Mouse (Mus musculus) left cerebral cortex, adult 9 months (tissue): ENCODE measurements around the gene Morc3.

Experiments
- DNase-seq, 2 experiments: peaks; one replicate each; pipeline ENCODE4 v3.0.0; 2022; ENCODE audit warnings: low spot score in 2 of 2

Morc3 gene

DNA sequence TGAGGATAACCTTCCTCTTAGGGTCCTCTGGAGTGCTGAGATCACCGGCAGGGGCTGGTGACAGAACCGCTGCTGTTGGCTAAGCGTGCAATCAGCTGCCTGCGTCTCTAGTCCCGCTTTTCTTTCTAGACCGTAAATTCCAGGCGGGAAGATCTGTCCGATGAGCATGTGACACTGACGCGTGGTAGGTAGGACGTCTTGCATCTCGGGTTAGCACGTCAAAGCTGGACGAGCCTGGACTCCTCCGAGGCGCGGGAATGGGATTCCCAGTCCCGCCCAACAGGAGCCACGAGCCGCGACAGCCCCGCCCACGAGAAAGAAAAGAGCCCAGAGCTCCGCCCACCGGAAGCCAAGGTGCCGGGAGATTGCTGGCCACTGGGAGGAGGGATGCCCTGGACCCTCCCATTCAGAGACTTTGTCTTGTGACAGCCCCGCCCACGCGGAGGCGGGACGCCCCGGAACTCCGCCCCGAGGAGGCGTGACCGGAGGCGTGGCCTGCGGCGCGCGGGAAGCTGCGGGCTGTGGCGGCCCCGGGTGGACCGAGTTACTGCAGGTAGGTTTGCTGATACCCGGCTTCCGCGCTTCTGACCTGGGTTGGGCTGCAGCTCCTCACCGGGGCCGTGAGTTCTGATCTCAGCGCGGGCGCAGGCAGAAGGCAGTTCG lies 51.6 kb downstream of the Morc3 start, which contains the start of gene Chaf1b:
TSS of gene Chaf1b (plus strand) at position 479 of the 663 bp plus-strand sequence.
- DNase-seq: peak; percentile 90 to 96

DNA sequence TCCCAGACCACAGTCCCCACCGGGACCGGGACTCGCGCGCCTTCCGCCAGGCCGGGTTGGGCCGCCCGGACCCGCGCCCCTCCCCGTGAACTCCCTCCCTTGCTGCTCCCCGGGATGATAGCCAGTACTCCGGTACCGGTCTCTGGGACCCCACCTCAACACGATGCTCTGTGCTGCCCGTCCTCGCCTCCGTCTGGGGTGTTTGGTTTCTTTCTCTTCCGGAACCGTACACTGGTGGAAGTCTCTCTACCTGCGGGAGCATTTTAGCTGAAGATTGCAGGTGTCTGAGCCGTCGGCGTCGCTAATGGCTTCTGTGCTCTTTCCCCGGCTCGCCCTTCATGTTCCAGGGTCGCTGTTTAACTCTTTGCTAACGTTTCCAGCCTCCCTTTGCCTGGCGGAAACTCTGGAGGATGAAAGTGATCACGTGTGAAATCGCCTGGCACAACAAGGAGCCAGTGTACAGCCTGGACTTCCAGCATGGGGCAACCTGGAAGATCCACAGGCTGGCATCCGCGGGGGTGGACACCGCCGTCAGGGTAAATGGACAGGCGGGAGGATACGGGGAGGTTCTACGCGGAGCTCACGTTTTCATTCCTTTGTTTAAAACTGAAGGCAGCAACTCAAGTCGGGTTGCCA lies 52.3 kb downstream of the Morc3 start:
- no peak for DNase-seq

GRCm38 (mm10) chr16:93884722-93885113 lies 52.8 kb downstream of the Morc3 start:
- no peak for DNase-seq

GRCm38 (mm10) chr16:93888481-93888880 lies 56.6 kb downstream of the Morc3 start:
- DNase-seq: no peak

GRCm38 (mm10) chr16:93890948-93891604 lies 59.2 kb downstream of the Morc3 start:
- no peak for DNase-seq

GRCm38 (mm10) chr16:93893285-93893684 lies 61.4 kb downstream of the Morc3 start:
- DNase-seq: peak in 1 of 2 experiments; percentile 39

DNA sequence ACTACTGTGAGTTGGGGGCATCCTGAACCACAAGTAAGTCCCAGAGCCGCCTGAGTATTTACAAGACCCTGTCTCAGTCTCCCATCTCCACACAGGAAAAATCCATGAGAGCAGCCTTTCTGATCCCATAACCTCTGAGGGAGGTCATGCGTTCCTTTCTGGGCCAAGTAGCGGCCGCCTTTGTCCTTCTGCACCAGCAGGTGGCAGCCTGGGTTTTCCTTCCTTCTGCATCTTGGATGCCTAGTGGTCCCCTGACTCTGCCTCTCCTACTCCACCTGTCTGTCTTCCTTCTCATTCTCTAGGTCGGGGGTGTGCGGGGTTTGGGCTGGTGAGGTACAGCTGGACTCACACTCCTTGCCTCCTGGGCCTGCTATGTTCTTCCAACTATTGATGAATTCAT lies 71.1 kb downstream of the Morc3 start:
- DNase-seq: no peak

- peak in 1 of 2 experiments; percentile 66 for DNase-seq
Observed at GRCm38 (mm10) chr16:93906156-93907014, 74.5 kb downstream of the Morc3 start.

- no peak for DNase-seq
Observed at GRCm38 (mm10) chr16:93907761-93908160, 75.8 kb downstream of the Morc3 start.

GRCm38 (mm10) chr16:93908196-93908595 lies 76.3 kb downstream of the Morc3 start:
- no peak for DNase-seq

GRCm38 (mm10) chr16:93909936-93910335 lies 78.0 kb downstream of the Morc3 start:
- no peak for DNase-seq

DNA sequence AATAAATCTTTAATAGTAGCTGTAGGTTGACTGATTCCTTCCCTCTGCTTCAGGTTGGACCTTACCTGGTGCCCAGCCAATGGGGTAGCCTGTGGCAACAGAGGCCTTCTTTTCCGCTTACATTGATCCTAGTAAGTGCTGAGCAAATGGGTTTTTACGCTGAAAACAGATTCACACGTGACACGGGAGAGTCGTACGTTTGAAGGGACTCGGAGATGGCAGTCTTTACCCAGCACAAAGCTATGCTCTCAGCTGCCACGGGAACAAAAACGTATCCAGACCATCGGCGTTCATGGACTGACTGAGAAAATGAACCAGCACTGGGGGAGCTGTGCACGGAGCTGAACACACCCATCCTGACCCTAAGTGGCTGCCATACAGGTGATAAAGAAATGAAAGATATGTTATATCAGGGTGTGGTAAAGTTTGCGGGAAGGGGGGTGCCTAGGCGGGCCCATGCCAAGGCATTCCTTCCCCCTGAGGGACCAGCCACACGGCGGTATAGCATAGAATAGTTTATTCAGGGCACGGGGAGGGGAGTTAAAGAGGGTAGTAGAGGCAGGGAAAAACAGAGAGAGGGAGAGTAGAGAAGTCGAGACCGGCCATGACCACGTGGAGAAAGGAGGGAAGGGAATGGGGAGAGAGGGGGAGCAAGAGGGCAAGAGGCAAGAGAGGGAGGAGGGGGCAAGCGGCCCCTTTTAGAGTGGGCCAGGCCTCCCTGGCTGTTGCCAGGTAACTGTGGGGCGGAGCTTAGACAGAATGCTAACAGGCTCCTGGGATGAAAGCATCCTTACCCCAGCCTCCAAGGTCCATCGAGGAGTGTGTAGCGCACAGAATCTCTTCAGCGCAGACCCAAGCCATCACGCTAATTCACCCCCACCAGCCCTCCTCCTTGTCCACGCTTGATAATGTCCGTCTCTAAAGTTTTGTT lies 79.1 kb downstream of the Morc3 start:
- no peak for DNase-seq

- DNase-seq: no peak
Observed at GRCm38 (mm10) chr16:93912158-93912557, 80.2 kb downstream of the Morc3 start.

DNA sequence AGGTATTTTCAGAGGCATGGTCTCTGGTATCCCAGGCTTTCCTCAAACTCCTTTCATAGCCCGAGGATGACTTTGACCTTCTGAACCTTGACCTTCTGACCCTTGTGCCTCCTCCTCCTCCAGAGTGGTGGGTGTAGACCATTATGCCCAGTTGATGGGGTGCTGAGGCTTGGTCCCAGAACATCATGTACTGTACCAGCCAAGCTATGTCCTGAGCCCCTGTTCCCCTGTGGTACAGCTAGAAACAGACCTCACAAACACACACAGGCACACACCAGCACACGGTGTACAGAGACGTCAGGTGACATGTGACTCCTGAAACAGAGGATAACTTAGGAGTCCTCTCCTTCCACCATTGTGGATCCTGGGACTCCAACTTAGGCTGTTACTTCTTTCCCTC lies 80.9 kb downstream of the Morc3 start:
- DNase-seq: no peak

- DNase-seq: no peak
Observed at GRCm38 (mm10) chr16:93913881-93914576, 82.1 kb downstream of the Morc3 start.

DNA sequence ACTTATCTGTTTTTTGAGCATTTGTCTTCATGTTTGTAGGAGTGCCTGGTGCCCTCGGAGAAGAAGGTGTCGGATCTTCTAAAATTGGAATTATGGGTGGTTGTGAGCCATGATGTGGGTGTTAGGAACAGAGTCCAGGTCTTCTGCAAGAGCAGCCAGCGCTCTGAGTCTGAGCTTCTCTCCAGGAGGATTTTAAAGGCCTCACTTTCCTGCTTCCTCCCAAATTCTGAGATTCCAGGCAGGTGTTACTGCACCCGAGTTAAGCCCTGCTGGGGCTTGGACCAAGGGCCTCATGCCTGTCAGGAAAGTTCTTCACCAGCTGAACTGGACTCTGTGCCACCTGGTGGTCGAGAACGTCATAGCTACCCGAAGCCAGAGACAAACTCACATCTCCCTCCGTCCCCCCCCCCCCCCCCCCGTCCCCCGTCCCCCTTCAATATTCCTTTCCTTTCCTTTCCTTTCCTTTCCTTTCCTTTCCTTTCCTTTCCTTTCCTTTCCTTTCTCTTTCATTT lies 83.5 kb downstream of the Morc3 start:
- DNase-seq: peak in 1 of 2 experiments; percentile 32

DNA sequence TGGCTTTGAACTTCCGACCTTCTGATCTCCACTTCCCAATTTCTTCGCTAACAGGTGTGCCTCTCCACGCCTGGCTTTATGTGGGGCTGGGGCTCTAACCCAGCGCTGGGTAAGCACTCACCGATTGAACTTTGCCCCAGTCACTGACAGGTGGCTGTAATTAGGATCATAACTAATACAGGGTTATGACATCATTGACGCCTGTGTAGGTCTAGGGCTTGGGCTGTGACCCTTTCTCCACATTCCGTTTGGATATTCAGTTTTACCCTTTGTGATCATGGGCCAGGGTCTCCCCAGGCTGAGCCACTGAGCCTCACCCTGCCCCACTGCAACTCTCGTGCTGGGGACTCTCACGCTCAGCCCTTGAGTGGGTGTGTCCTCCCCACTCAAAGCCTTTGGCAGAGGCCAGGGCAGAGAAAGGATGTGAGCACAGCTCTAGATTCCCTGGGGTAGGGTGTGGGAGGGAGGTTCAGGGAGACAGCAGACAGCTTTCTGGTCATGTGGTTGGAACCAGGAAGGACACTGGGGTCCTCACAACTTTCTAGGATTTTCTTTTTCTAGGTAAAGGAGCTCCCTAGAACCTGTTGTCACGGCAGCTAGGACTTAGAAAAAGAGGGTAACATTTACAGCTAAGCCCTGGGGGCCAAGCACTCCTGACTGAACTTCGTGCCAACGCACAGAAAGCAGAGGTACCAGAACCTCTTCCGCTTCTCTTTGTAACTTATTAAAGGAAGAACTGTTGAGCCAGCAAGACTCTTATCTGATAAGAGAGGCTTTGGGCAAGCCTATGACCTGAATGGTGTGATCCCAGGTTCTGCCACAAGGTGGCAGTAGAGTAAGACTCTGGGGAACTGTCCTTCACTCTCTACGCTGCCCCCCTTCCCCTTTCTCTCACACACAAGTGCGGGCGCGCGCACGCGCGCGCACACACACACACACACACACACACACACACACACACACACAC lies 86.1 kb downstream of the Morc3 start:
- peak in 1 of 2 experiments; percentile 84 for DNase-seq

GRCm38 (mm10) chr16:93918679-93919060 lies 86.7 kb downstream of the Morc3 start:
- DNase-seq: no peak

GRCm38 (mm10) chr16:93919189-93919588 lies 87.3 kb downstream of the Morc3 start:
- DNase-seq: no peak
